Mouse (Mus musculus): Measurements from ENCODE around the gene Tmem211.

- no peak for TF ChIP-seq CTCF (IDR thresholded peaks at IDR 0.05)
- TF ChIP-seq EP300 (IDR thresholded peaks at IDR 0.05), result peak; percentile 83
Measured at GRCm38 (mm10) chr5:113206670-113207352, 19.9 kb upstream of the Tmem211 start.
